Mouse (Mus musculus) embryonic facial prominence, embryonic 11.5 days (tissue): ENCODE results near the gene Hsdl1. TPM values are rescaled to one million over a fixed set of nuclear protein-coding genes. Genes with fewer than 3 reads are reported as not detected.

ENCODE experiments used
- ATAC-seq: fragments of 200-750 bp; cut with Nextera tagmentation; replicated peaks from 2 replicates; pipeline ENCODE4 v1.8.0; 2017; ENCODE audit warnings: low read depth; ENCODE audit not compliant: insufficient number of reproducible peaks, low FRiP score, low TSS enrichment
- DNase-seq: peaks from one replicate; pipeline ENCODE4 v3.0.0-alpha.2; 2015; ENCODE audit warnings: low spot score
- H3K27ac ChIP-seq: fragments of 300-500 bp; sonication (generic); replicated peaks from 2 replicates; pipeline ENCODE4 v1.5.1; 2014; ENCODE audit warnings: mild to moderate bottlenecking, low read depth, low read length, control low read depth
- H3K27me3 ChIP-seq: fragments of 300-500 bp; sonication (generic); 2 replicates; pipeline ENCODE4 v1.6.1; 2014; ENCODE audit warnings: mild to moderate bottlenecking, low read length, moderate library complexity, mixed read lengths; ENCODE audit not compliant: control insufficient read depth, insufficient read depth
- H3K36me3 ChIP-seq: fragments of 300-500 bp; sonication (generic); replicated peaks from 2 replicates; pipeline ENCODE4 v1.6.1; 2014; ENCODE audit warnings: low read depth, mild to moderate bottlenecking, low read length, moderate library complexity, mixed read lengths; ENCODE audit not compliant: control insufficient read depth, insufficient read depth
- H3K4me1 ChIP-seq: fragments of 300-500 bp; sonication (generic); 2 replicates; pipeline ENCODE4 v1.6.1; 2014; ENCODE audit warnings: low read length, mixed read lengths; ENCODE audit not compliant: control insufficient read depth, insufficient read depth
- H3K4me2 ChIP-seq: fragments of 300-500 bp; sonication (generic); 2 replicates; pipeline ENCODE4 v1.6.1; 2014; ENCODE audit warnings: low read depth, mild to moderate bottlenecking, control low read depth, low read length, moderate library complexity
- H3K4me3 ChIP-seq: fragments of 300-500 bp; sonication (generic); 2 replicates; pipeline ENCODE4 v1.5.1; 2014; ENCODE audit warnings: low read depth, low read length, control low read depth
- H3K9ac ChIP-seq: fragments of 300-500 bp; sonication (generic); replicated peaks from 2 replicates; pipeline ENCODE4 v1.6.1; 2014; ENCODE audit warnings: mild to moderate bottlenecking, control low read depth, low read length
- H3K9me3 ChIP-seq: fragments of 300-500 bp; sonication (generic); replicated peaks from 2 replicates; pipeline ENCODE4 v1.6.1; 2016; ENCODE audit warnings: mild to moderate bottlenecking, low read length, inconsistent platforms, mixed read lengths; ENCODE audit not compliant: control insufficient read depth
- WGBS: fragments of 180-500 bp; shearing (Covaris S2); extraction: QIAGEN DNeasy Blood & Tissue Kit; methylation state at CpG from one replicate; pipeline ENCODE4 v1.1.7; 2014; 5-methylcytosine and 5-hydroxymethylcytosine counted together
- polyA plus RNA-seq: library from polyadenylated mRNA; unstranded; fragments of >200 nt; fragmentation: Nextera tagmentation; extraction: Ambion mirVana; gene quantifications from 2 replicates; pipeline ENCODE4 v1.2.1, GENCODE M21; 2014

Gene Hsdl1
- polyA plus RNA-seq = 39.6 and 45.2 TPM in 2 replicates

DNA sequence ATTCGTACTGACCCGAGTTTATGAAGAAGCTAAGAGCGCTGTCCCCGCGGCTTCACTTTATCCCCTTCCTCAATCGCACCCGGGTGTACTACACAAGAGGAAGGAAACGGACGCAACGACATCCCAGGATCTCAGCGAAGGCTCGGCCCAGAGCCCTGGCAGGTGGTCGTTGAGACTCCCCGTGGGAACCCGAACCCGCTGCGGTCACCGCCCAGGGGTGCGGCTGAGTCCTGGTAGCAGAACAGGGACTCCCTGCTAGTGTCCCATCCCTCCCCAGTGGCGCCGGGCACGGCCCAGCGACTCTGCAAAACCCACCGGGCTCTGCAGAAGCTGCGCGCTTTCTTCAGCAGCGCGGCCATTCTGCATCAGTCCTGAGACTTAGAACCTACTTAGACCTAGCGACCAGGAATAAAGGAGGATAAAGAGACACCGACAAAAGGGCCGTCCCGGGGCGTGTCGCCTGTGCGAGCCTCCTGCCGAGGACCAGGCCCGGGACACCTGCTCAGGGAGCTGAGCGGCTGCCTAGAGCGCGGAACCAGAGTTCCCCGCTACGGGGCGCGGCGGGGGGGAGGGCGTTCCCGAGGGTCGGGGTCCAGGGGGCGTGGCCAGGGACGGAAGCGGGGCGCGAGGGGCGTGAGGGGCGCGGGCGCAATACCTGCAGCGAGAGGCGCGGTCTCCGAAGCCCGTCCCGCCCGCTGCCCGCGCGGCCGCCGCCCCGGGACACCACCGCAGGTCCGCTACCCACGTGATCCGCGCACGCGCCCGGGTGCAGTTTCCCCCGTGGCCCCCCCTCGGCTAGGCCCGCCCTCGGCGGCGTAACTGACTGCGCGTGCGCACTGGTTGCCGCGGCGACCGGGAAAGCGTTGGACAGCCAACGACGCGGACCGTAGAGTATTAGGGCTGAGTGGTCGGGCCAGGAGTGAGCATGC, at the start of gene Hsdl1, which contains the start of gene Dnaaf1:
Gene Hsdl1 (minus strand): TSS at position 747 of the 929 bp plus-strand sequence.
Gene Dnaaf1 (plus strand): TSS at position 799 of the 929 bp plus-strand sequence.
- Histone ChIP-seq H3K4me2 (peak within 1 kb of the TSS; percentile 98), H3K9me3 (no peaks in the 10 kb centered on the region), H3K27me3 (peaks cover 4% of the 10 kb centered on the region; the same call in 1 of the 2 replicates), H3K27ac (no peak within 1 kb of the TSS), H3K4me1 (peaks cover 3% of the 10 kb centered on the region; the same call in 1 of the 2 replicates), H3K36me3 (no peaks in the 10 kb centered on the region), H3K4me3 (peak within 1 kb of the TSS; percentile 78), H3K9ac (peak within 1 kb of the TSS; percentile 68)
- DNase-seq (peak; percentile 93), ATAC-seq (peak; percentile 78)
- WGBS = under 1% methylated on average over 85 of the region's 97 CpGs

DNA sequence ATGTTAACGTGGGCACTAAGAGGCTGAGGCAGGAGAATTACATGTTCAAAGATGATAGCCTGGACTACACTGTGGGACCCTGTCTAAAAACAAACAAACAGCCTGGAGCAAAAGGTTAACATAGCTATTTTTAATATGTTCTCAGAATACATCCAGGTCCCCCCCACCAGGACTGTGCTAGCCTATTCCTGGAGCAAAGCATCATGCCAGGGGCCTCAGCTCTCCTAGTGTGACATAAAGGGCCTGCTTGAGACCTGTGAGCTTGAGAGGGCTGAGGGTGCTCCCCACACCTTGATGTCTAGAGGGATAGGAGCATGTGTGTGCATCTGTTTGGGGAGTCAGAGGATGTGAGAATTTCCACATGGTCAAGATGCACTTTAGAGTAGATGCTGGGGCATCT, 48.8 kb upstream of the Hsdl1 start:
- no peak overlapping the region for H3K4me3 ChIP-seq
- no peaks in the 10 kb centered on the region for H3K4me1 ChIP-seq
- H3K9me3 ChIP-seq = no peaks in the 10 kb centered on the region
- no peaks in the 10 kb centered on the region for H3K27me3 ChIP-seq
- 82% methylated on average over 1 of the region's 1 CpGs for WGBS
- no peak overlapping the region for H3K9ac ChIP-seq
- H3K4me2 ChIP-seq = no peak overlapping the region
- no peaks in the 10 kb centered on the region for H3K36me3 ChIP-seq
- no peak for ATAC-seq
- no peak overlapping the region for H3K27ac ChIP-seq
- DNase-seq = no peak

DNA sequence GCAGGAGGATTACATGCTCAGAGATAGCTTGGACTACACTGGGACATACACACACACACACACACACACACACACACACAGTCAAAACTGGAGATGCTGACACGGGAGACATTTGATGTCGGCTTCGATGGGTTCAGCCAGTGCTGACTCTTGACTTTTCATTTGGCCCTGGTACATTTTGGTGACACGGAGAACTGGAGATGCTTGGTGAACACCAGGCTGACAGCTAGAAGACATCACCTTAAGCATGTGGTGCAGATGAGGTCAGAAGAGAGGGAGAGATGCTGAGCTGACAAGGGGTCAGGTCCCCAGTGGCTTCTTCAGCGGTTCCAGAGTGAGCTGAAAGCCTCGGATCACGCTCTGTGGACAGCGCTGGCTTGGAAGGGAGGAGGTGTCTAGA, 48.1 kb upstream of the Hsdl1 start:
- ATAC-seq (no peak), DNase-seq (no peak)
- H3K27me3 ChIP-seq = no peaks in the 10 kb centered on the region
- WGBS = 76% methylated on average over 8 of the region's 8 CpGs
- no peaks in the 10 kb centered on the region for H3K4me1 ChIP-seq
- no peaks in the 10 kb centered on the region for H3K9me3 ChIP-seq
- H3K4me2 ChIP-seq = no peak overlapping the region
- H3K27ac ChIP-seq = no peak overlapping the region
- H3K9ac ChIP-seq = no peak overlapping the region
- no peak overlapping the region for H3K4me3 ChIP-seq
- no peaks in the 10 kb centered on the region for H3K36me3 ChIP-seq

DNA sequence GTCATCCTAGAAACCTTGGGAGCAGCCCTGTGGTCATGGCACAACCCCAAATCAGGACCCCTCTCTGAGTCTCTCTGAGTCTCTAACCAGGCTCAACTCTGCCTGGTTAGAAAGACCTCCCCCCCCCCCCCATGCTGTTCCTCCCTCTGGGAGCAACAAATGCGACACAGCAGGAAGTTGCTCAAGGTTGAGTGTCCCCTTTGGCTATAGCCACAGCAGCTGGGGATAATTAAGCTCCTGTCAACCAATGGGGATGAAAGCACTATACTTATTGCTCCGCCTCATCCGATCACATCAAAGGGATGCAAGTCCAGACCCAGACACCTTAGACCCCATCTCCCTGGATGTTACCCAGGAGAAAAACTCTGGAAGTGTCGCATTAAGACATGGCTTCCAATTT, 47.6 kb upstream of the Hsdl1 start:
- 38% methylated on average over 4 of the region's 4 CpGs for WGBS

DNA sequence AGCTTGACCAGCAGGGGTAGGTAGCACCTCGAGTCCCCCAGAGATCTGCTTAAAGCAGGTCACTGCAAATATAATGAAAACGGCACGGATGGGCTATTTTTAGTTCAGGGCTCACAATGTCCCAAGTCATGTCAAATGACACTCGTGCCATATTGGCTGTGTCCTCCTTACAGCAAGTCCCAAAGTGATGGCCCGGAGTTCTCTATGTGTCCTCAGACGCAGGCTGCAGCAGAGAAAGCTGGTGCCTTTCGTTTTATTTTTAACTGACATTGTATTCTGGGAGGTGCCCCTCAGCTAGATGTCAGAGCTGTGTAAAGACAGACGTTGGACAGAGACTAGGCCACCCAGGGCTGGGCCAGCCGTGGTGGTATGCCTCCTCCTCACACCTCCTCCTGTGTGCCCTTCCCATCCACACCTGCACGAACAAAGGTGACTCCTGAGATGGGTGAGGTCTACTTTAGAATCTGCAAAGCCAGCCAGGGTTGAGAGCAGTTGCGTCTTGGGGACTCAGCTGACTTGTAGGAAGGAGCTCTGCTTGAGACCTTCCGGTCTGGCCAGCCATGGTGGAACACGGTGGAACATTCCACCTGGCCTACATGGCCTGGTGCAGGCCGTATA, 46.0 kb upstream of the Hsdl1 start:
- WGBS = 87% methylated on average over 14 of the region's 14 CpGs
- Histone ChIP-seq H3K9me3 (no peaks in the 10 kb centered on the region), H3K36me3 (no peaks in the 10 kb centered on the region), H3K4me1 (no peaks in the 10 kb centered on the region), H3K4me3 (no peak overlapping the region), H3K9ac (no peak overlapping the region), H3K27me3 (no peaks in the 10 kb centered on the region), H3K4me2 (no peak overlapping the region), H3K27ac (no peak overlapping the region)
- ATAC-seq (no peak), DNase-seq (no peak)

More for the DNA sequence above, 47.6 kb upstream of the Hsdl1 start:
- H3K9ac ChIP-seq = no peak overlapping the region
- no peaks in the 10 kb centered on the region for H3K4me1 ChIP-seq
- no peaks in the 10 kb centered on the region for H3K27me3 ChIP-seq
- no peak overlapping the region for H3K27ac ChIP-seq
- no peak overlapping the region for H3K4me3 ChIP-seq
- no peaks in the 10 kb centered on the region for H3K36me3 ChIP-seq
- no peaks in the 10 kb centered on the region for H3K9me3 ChIP-seq
- ATAC-seq = no peak
- peak; percentile 47 for DNase-seq
- no peak overlapping the region for H3K4me2 ChIP-seq

DNA sequence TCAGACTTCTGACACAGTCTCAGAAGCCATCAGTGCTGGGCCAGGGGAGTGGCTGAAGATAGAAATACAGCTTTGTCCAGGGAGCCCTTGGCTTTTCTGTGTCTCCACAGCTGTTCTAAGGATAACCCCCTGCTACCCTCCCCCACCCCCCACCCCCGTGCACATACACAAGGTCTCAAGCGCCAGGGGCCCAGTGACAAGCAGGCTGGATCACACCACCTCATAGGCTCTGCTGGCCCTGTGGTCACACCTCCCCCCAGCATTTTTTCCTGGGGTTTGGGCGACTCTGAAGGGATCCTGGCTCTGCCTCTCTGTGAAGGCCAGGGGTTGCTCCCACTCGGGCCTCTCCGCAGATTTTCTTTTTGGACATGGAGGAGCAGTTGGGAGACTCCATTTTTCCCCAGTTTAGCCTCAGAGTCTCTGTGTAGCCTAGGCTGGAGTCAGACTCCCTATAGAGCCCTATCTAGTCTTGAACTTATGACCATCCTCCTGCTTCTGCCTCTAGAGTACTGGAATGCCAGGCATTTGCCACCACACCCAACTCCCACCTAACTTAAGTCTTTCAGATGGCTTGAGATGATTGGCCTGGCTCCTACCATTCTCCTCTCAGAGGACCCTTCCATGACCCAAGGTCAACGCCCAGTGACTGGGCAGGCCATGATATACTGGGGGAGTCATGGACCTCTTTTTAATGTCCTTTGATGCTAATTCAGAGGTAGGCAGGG, 45.3 kb upstream of the Hsdl1 start:
- Histone ChIP-seq H3K4me2 (no peak overlapping the region), H3K27ac (no peak overlapping the region), H3K9me3 (no peaks in the 10 kb centered on the region), H3K4me1 (no peaks in the 10 kb centered on the region), H3K9ac (no peak overlapping the region), H3K27me3 (no peaks in the 10 kb centered on the region), H3K4me3 (no peak overlapping the region), H3K36me3 (no peaks in the 10 kb centered on the region)
- no peak for DNase-seq
- 68% methylated on average over 6 of the region's 6 CpGs for WGBS
- no peak for ATAC-seq

DNA sequence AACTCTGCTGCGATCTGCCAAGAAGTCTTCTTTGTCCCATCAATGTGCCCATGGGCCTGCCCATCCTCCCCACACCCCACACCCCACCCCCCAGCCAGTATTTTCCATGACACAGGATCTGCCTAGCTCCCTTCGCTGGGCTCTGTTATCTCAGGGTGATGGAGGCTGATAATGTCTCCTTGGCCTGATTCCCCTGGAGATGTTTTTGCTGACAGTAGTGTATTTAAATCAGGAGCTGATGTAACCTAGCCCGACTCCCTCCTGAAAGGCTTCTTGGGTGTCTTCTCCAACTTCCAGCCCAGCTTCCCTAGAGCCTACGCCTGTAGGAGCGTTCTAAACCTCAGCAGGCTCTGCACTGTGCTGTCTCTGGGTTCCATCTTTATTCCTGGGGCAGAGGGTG, 43.9 kb upstream of the Hsdl1 start:
- DNase-seq (no peak), ATAC-seq (no peak)
- H3K4me1 ChIP-seq = no peaks in the 10 kb centered on the region
- H3K4me3 ChIP-seq = no peak overlapping the region
- no peak overlapping the region for H3K4me2 ChIP-seq
- whole genome bisulfite sequencing = 66% methylated on average over 5 of the region's 5 CpGs
- H3K27me3 ChIP-seq = no peaks in the 10 kb centered on the region
- H3K9me3 ChIP-seq = no peaks in the 10 kb centered on the region
- no peak overlapping the region for H3K27ac ChIP-seq
- no peak overlapping the region for H3K9ac ChIP-seq
- no peaks in the 10 kb centered on the region for H3K36me3 ChIP-seq
